Mouse (Mus musculus) CD8-positive naive resting alpha-beta T cell, adult 2 months (primary cell): Measurements from ENCODE around the gene Ralgapa2.

ENCODE experiments used
- DNase-seq, 2 experiments: peaks; one replicate each; pipeline ENCODE4 v3.0.0; 2022; ENCODE audit warnings: low read depth in 2 of 2, low spot score in 2 of 2

Ralgapa2 gene

GRCm38 (mm10) chr2:146441711-146442110 lies 70.4 kb downstream of the Ralgapa2 start:
- DNase-seq = no peak

GRCm38 (mm10) chr2:146428751-146429150 lies 83.4 kb downstream of the Ralgapa2 start:
- DNase-seq = no peak

GRCm38 (mm10) chr2:146427380-146427779 lies 84.8 kb downstream of the Ralgapa2 start:
- DNase-seq = no peak

- no peak for DNase-seq
Measured at GRCm38 (mm10) chr2:146426321-146426720, 85.8 kb downstream of the Ralgapa2 start.

GRCm38 (mm10) chr2:146425235-146425634 lies 86.9 kb downstream of the Ralgapa2 start:
- no peak for DNase-seq

GRCm38 (mm10) chr2:146423710-146424301 lies 88.3 kb downstream of the Ralgapa2 start:
- no peak for DNase-seq

GRCm38 (mm10) chr2:146423032-146423691 lies 89.0 kb downstream of the Ralgapa2 start:
- no peak for DNase-seq

GRCm38 (mm10) chr2:146416283-146416682 lies 95.9 kb downstream of the Ralgapa2 start:
- no peak for DNase-seq

- peak; percentile 6 to 17 for DNase-seq
Measured at GRCm38 (mm10) chr2:146414484-146415291, 97.5 kb downstream of the Ralgapa2 start.

GRCm38 (mm10) chr2:146412733-146413132 lies 99.4 kb downstream of the Ralgapa2 start:
- DNase-seq = no peak

- no peak for DNase-seq
Measured at GRCm38 (mm10) chr2:146411904-146412303, 100.2 kb downstream of the Ralgapa2 start.

- DNase-seq = no peak
Measured at GRCm38 (mm10) chr2:146407078-146407477, 105.1 kb downstream of the Ralgapa2 start.

- DNase-seq = no peak
Measured at GRCm38 (mm10) chr2:146401588-146401987, 110.6 kb downstream of the Ralgapa2 start.

GRCm38 (mm10) chr2:146400738-146401137 lies 111.4 kb downstream of the Ralgapa2 start:
- no peak for DNase-seq

- no peak for DNase-seq
Measured at GRCm38 (mm10) chr2:146398211-146398865, 113.8 kb downstream of the Ralgapa2 start.

GRCm38 (mm10) chr2:146387211-146387610 lies 124.9 kb downstream of the Ralgapa2 start:
- no peak for DNase-seq

GRCm38 (mm10) chr2:146384582-146384981 lies 127.6 kb downstream of the Ralgapa2 start:
- DNase-seq = no peak

- no peak for DNase-seq
Measured at GRCm38 (mm10) chr2:146376293-146376692, 135.9 kb downstream of the Ralgapa2 start.

- no peak for DNase-seq
Measured at GRCm38 (mm10) chr2:146366098-146366497, 146.0 kb downstream of the Ralgapa2 start.

GRCm38 (mm10) chr2:146365368-146365983 lies 146.7 kb downstream of the Ralgapa2 start:
- DNase-seq = no peak

GRCm38 (mm10) chr2:146363483-146363882 lies 148.7 kb downstream of the Ralgapa2 start:
- DNase-seq = no peak
